Mouse (Mus musculus) heart, postnatal 0 days (tissue): ENCODE measurements around the gene Gm13694.

Source experiments
- CTCF ChIP-seq: IDR thresholded peaks from 2 replicates; pipeline ENCODE4 v1.5.1; 2016; ENCODE audit warnings: antibody characterized with exemption, control low read depth, low read depth
- EP300 ChIP-seq: IDR thresholded peaks from 2 replicates; pipeline ENCODE4 v1.6.1; 2016; ENCODE audit warnings: antibody characterized with exemption, low read depth

- TF ChIP-seq CTCF (no peak), EP300 (no peak)
Measured at GRCm38 (mm10) chr2:84018330-84018729, 39.6 kb downstream of the Gm13694 start.
